Mouse (Mus musculus): Measurements from ENCODE around the gene 1700029F12Rik. TPM values are rescaled to one million over a fixed set of nuclear protein-coding genes. Genes with fewer than 3 reads are reported as not detected.

The 1700029F12Rik gene
- total RNA-seq, 2 experiments from 2014 or later = not detected

DNA sequence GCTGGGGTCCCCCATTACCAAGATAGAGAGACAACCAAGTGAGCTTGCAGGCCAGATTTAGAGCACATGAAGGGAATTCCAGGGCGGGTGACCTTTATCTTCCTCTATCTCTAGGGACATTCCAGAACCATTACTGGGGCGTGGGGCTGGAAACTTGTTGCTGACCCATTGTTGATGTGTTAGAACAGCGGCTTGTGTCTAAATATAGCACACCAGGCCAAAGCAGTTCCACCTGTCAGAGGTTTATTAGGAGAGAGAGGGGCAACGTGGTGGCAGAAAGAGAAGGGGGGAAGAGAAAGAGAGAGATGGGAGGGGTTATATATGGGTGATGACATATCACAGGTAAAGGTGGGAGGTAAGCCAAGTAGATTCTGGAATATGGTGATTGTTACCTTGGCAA is 12.3 kb downstream of the 1700029F12Rik start:
- no peak for DNase-seq

DNA sequence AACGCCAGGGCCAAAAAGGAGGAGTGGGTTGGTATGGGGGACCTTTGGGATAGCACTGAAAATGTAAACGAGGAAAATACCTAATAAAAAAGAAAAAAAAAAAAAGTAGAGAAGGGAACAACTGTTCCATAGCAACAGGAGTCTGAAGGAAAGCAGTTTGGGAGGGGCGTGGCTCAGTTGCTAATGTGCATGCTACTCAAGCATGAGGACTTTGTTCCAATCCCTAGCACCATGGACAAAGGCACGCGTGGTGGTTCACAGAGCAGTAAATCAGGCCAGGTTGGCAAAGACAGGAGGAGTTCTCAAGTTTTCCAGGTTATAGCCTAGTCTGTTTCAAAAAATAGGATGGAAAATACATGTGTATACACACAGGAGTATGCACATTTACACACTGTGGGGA is 14.0 kb downstream of the 1700029F12Rik start:
- no peak for DNase-seq

DNA sequence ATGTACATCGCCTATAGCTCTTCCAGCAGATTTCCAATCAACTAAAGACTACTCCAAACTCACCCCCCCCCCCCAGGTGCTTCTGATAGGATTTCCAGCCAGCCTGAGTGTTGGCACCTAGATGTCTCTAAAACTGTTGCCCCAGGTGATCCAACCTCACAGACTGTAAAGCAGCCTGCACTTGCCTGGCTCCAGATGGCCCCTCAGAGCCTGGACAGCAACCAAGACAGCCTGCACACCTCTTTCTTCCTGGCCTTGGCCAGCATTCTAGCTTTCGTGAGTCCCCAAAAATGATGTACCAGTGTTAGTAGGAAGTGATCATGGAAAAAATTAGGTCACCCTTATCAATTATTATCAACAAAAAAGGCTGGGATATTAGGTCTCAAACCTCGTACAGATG is 16.5 kb downstream of the 1700029F12Rik start:
- DNase-seq = no peak

- no peak for DNase-seq
These were observed 19.8 kb downstream of the 1700029F12Rik start for GRCm38 (mm10) chr13:97014366-97014765.

DNA sequence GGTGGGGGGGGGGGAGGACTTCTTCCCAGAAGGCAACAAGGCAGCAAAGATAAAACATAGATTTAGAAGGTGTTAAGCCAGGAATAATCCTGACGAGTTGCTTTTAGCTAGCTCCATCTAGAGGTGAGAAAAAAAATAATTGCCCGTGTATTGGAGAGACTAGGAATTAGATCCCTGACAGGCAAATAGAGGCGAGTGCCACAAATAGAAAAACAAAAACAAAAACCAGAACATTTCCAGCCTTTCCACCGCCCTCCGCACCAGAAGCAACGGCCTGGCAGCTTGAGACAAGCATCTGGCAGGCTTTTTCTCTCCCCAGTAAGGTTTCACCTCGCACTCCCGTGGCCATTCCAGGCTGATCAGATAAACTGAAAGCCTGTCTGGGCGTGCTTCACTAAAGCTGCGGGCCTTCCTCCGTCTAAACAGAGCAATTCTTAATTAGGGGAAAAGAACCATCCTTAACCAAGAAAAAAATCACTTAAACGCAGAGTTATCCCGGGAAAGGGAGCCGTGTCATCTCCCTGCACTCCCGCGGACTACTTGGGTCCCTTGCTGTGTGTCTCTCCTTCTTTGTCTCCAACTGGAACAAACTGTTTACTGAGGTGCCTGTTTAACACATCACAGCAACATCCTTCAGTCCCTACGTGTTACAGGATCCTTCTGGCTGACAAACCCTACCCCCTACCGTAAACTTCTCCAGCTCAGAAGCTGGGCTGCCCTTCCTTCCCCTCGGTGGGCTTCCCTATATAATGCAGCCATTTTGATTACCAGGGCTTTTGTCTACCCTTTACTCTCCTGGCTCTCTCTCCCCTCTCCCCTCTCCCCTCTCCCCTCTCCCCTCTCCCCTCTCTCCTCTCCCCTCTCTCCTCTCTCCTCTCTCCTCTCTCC is 25.7 kb downstream of the 1700029F12Rik start:
- DNase-seq = peak in 1 of 2 experiments; percentile 46

GRCm38 (mm10) chr13:97007501-97008265 is 26.5 kb downstream of the 1700029F12Rik start:
- peak in 1 of 2 experiments; percentile 12 for DNase-seq

GRCm38 (mm10) chr13:97006784-97007183 is 27.4 kb downstream of the 1700029F12Rik start:
- no peak for DNase-seq

- DNase-seq = no peak
These were observed 37.1 kb downstream of the 1700029F12Rik start for GRCm38 (mm10) chr13:96997080-96997479.

GRCm38 (mm10) chr13:96995243-96995642 is 38.9 kb downstream of the 1700029F12Rik start:
- DNase-seq = no peak

DNA sequence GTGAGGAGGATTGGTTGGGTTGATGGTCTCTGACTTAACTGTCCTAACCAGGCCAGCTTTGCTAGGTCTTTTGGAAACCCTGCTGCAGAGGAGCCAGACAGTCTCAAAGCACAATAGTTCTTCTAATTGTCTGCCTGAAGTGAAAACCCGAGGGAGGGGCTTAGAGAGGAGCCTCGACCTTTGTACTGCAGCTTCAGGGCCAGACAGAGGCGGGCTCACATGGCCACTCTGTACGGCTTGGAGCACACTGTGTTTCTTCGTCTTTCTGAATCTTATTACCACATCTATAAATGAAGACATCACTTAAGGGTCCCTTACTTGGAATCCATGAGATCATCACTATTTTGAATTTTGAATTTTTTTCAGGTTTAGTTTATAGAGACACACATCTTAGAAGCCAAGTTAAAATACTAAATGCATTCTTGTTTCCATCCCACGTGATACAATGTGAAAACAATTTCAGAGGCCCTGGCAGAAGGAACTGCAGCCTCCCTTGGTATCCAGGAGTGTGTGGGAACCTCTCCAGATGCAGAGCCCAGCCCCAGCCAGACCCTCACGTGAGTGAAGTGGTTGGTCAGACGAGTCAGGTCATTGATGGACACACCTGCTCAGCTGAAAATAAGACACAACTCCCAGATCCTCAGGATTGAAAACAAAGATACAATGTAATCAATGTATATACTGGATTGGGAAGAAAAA is 40.7 kb downstream of the 1700029F12Rik start:
- no peak for DNase-seq

DNA sequence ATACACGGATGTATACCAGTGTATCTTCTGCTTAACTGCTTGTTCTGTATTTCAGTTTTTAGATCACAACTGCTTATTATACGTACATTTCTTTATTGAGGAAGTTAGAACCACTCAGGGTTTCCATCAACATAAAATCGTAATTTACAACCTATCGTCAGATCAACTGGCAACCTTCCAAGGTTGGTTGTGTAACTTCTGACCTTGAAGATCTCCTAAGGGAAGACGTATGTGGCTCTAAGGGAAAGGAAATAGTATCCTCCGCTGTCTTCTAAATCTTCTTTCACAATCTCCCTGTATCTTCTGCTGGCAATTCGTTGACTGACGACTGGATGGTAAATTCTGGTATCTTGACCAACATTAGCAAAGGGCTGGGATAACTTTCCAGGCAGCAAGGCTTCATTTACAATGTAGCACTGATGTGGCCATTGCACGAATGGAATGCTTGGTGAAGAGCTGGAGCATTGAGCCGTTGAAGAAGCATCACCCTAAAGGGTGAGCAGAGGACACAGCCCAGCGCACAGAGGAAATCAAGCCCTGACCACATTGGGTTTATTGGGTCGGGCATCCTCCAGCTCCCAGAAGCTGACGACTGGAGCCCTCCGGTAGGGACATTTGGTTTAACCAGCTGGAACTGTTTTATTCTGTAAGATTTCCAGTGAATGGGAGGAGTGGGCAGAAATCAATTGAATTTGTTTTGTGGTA is 43.4 kb downstream of the 1700029F12Rik start:
- no peak for DNase-seq

GRCm38 (mm10) chr13:96990045-96990444 is 44.1 kb downstream of the 1700029F12Rik start:
- DNase-seq = no peak

DNA sequence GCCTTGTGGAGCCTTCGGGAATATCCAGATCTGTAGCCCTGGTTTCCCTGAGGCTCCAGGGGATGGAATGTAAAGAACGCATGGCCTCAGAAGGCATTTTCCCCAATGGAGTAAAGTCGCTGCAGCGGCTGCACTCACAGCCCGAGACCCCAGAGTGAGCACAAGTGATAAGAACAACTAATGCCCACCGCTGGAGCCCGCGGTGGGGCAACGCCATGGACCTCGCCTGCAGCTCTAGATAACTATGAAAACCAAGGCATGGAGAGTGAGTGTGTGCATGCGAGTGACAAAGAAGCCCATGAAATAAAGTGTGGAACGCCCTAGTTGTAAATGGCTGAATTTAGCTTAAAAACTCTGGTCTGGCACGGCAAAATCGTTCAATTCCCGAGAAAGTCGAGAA is 45.0 kb downstream of the 1700029F12Rik start:
- no peak for DNase-seq

DNA sequence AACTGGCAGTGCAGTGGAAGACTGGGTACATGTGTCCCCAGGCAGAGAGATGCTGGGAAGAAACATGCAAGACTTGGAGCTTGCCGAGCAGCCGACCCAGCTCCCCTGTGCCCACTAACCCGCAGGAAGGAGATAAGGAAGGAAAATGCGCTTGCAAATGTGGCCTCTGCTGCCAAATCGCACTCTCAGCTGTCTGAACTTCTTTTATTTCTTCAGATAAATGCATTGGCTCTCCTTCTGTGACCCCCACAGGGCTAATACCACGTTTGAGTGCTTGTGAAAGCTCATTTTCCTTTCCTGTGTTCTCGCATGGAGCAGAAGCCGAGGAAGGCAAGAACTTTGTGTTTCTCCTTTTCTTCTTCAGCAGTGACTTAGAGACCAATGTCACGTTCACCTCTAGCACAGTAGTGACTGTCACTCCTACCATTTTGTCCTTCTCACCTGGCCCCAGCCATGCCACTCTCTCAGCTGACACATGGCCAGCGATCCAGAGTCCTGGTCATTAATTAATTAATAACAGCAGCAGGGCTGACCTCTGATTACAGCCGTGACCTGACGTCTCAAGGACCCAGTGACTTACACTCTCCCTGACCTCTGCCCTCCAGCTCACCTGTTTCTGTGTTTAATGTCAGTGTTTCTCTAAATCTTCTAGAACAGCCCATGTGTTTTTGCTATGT is 48.4 kb downstream of the 1700029F12Rik start:
- no peak for DNase-seq

DNA sequence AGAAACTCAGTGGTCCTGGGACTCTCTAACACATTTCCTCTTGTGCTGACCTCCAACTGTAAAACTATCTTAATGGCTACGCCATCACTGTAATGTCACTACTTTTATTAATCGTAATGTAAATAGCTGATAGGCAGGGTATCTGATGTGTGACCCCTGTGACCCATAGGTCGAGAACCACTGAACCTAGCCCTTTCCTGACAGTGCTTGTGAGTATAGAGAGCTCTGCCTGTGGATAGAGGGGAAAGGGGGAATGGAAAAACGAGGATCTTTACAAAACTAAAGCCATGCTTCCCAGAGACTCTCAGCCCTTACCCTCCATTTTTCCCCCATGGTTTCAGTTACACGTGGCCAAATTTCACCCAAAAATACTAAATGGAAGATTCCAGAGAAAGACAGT is 49.5 kb downstream of the 1700029F12Rik start:
- no peak for DNase-seq

GRCm38 (mm10) chr13:96983251-96984126 is 50.7 kb downstream of the 1700029F12Rik start:
- no peak for DNase-seq

- DNase-seq = no peak
These were observed 53.6 kb downstream of the 1700029F12Rik start for GRCm38 (mm10) chr13:96980561-96980960.

DNA sequence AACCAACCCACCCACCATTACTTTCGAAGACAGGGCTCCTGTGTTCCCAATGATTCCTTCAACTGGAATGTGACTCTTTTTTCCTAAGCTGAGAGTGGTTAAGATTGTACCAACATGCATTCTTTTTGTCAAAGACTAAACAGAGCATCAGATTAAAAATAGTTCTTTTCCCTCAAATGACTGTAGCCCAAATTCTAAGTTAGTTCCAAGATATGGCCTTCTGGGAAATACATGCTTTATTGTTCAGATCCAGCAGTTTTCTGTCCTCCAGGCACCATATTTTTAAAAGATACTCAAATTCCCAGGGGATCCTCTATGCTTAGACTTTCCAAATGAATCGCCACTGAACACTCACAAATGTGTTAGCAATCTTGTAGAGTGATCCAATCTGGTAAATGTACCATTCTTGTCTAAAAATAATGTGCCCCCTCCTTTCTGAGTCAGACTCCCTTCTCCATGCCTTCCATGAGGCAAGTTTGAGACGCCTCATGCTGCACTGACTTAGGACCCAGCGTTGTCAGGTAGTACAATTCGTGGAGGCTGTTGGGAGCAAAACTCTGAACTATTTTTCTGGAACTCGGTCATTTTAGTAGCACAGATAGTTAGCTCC is 57.1 kb downstream of the 1700029F12Rik start:
- no peak for DNase-seq

- no peak for DNase-seq
These were observed 60.8 kb downstream of the 1700029F12Rik start for GRCm38 (mm10) chr13:96973318-96973717.
